Mouse (Mus musculus): ENCODE measurements around the gene Tspan4. TPM values are rescaled to one million over a fixed set of nuclear protein-coding genes. Genes with fewer than 3 reads are reported as not detected.

The Tspan4 gene
- polyA plus RNA-seq, 1 experiment from 2014 or later, result 35.8 TPM

- Histone ChIP-seq H3K9me3 (ENCODE audit: control insufficient read depth, low read length) (no peaks in the 10 kb centered on the region), H3K27ac (ENCODE audit: low read depth, low read length) (no peak overlapping the region), H3K27me3 (ENCODE audit: control insufficient read depth, insufficient read depth, low read length) (no peaks in the 10 kb centered on the region), H3K9ac (ENCODE audit: low read length) (no peak overlapping the region), H3K4me1 (ENCODE audit: control insufficient read depth, insufficient read depth, low read length) (no peaks in the 10 kb centered on the region), H3K4me2 (ENCODE audit: low read depth) (no peak overlapping the region), H3K4me3 (ENCODE audit: low read depth, low read length) (no peak overlapping the region), H3K36me3 (ENCODE audit: control insufficient read depth, insufficient read depth, low read length) (no peaks in the 10 kb centered on the region)
- 93% methylated on average over 4 of the region's 4 CpGs for WGBS
- DNase-seq (ENCODE audit: low spot score), result no peak
- ATAC-seq (ENCODE audit: insufficient read depth, low FRiP score, low TSS enrichment), result peak; percentile 35; the same call in 1 of the 2 replicates
Observed at GRCm38 (mm10) chr7:141525580-141525925, 50.5 kb downstream of the Tspan4 start.

GRCm38 (mm10) chr7:141535570-141535969 is 60.5 kb downstream of the Tspan4 start:
- no peak overlapping the region for H3K9ac ChIP-seq (ENCODE audit: low read length)
- peaks cover 14% of the 10 kb centered on the region for H3K4me1 ChIP-seq (ENCODE audit: control insufficient read depth, insufficient read depth, low read length)
- no peaks in the 10 kb centered on the region for H3K9me3 ChIP-seq (ENCODE audit: control insufficient read depth, low read length)
- H3K27ac ChIP-seq (ENCODE audit: low read depth, low read length), result no peak overlapping the region
- H3K27me3 ChIP-seq (ENCODE audit: control insufficient read depth, insufficient read depth, low read length), result no peaks in the 10 kb centered on the region
- H3K4me3 ChIP-seq (ENCODE audit: low read depth, low read length), result no peak overlapping the region
- H3K4me2 ChIP-seq (ENCODE audit: low read depth), result no peak overlapping the region
- no peak for ATAC-seq (ENCODE audit: insufficient read depth, low FRiP score, low TSS enrichment)
- DNase-seq (ENCODE audit: low spot score), result no peak
- WGBS, result 75% methylated on average over 1 of the region's 1 CpGs
- no peaks in the 10 kb centered on the region for H3K36me3 ChIP-seq (ENCODE audit: control insufficient read depth, insufficient read depth, low read length)

GRCm38 (mm10) chr7:141538852-141539555 is 64.0 kb downstream of the Tspan4 start:
- 22% methylated on average over 18 of the region's 18 CpGs for WGBS
- no peak overlapping the region for H3K27ac ChIP-seq (ENCODE audit: low read depth, low read length)
- H3K9me3 ChIP-seq (ENCODE audit: control insufficient read depth, low read length), result no peaks in the 10 kb centered on the region
- H3K27me3 ChIP-seq (ENCODE audit: control insufficient read depth, insufficient read depth, low read length), result no peaks in the 10 kb centered on the region
- no peak for DNase-seq (ENCODE audit: low spot score)
- H3K36me3 ChIP-seq (ENCODE audit: control insufficient read depth, insufficient read depth, low read length), result no peaks in the 10 kb centered on the region
- H3K4me2 ChIP-seq (ENCODE audit: low read depth), result peak overlapping the region; percentile 56
- H3K4me1 ChIP-seq (ENCODE audit: control insufficient read depth, insufficient read depth, low read length), result peaks cover 15% of the 10 kb centered on the region
- ATAC-seq (ENCODE audit: insufficient read depth, low FRiP score, low TSS enrichment), result no peak
- peak overlapping the region; percentile 54 for H3K4me3 ChIP-seq (ENCODE audit: low read depth, low read length)
- H3K9ac ChIP-seq (ENCODE audit: low read length), result peak overlapping the region; percentile 67

GRCm38 (mm10) chr7:141539556-141540311 is 64.7 kb downstream of the Tspan4 start, which contains the start of gene Chid1:
Chid1 (minus strand) TSS chr7:141539857.
- H3K4me3 ChIP-seq (ENCODE audit: low read depth, low read length), result peak within 1 kb of the TSS; percentile 54
- H3K9ac ChIP-seq (ENCODE audit: low read length), result peak within 1 kb of the TSS; percentile 67
- H3K27me3 ChIP-seq (ENCODE audit: control insufficient read depth, insufficient read depth, low read length), result no peaks in the 10 kb centered on the region
- H3K36me3 ChIP-seq (ENCODE audit: control insufficient read depth, insufficient read depth, low read length), result no peaks in the 10 kb centered on the region
- peak; percentile 94 for ATAC-seq (ENCODE audit: insufficient read depth, low FRiP score, low TSS enrichment)
- 2% methylated on average over 46 of the region's 46 CpGs for WGBS
- peaks cover 15% of the 10 kb centered on the region for H3K4me1 ChIP-seq (ENCODE audit: control insufficient read depth, insufficient read depth, low read length)
- peak within 1 kb of the TSS; percentile 56 for H3K4me2 ChIP-seq (ENCODE audit: low read depth)
- no peaks in the 10 kb centered on the region for H3K9me3 ChIP-seq (ENCODE audit: control insufficient read depth, low read length)
- DNase-seq (ENCODE audit: low spot score), result peak; percentile 100
- no peak within 1 kb of the TSS for H3K27ac ChIP-seq (ENCODE audit: low read depth, low read length)

- WGBS, result 64% methylated on average over 13 of the region's 13 CpGs
- H3K27ac ChIP-seq (ENCODE audit: low read depth, low read length), result no peak overlapping the region
Observed at GRCm38 (mm10) chr7:141540312-141541081, 65.5 kb downstream of the Tspan4 start.

GRCm38 (mm10) chr7:141541681-141542080 is 66.6 kb downstream of the Tspan4 start:
- 84% methylated on average over 4 of the region's 4 CpGs for WGBS

More at GRCm38 (mm10) chr7:141540312-141541081, 65.5 kb downstream of the Tspan4 start:
- Histone ChIP-seq H3K4me3 (ENCODE audit: low read depth, low read length) (peak overlapping the region; percentile 54), H3K27me3 (ENCODE audit: control insufficient read depth, insufficient read depth, low read length) (no peaks in the 10 kb centered on the region), H3K9me3 (ENCODE audit: control insufficient read depth, low read length) (no peaks in the 10 kb centered on the region), H3K4me1 (ENCODE audit: control insufficient read depth, insufficient read depth, low read length) (peaks cover 15% of the 10 kb centered on the region), H3K4me2 (ENCODE audit: low read depth) (peak overlapping the region; percentile 56), H3K36me3 (ENCODE audit: control insufficient read depth, insufficient read depth, low read length) (no peaks in the 10 kb centered on the region), H3K9ac (ENCODE audit: low read length) (peak overlapping the region; percentile 48; the same call in 1 of the 2 replicates)
- ATAC-seq (ENCODE audit: insufficient read depth, low FRiP score, low TSS enrichment) (peak; percentile 42), DNase-seq (ENCODE audit: low spot score) (no peak)

GRCm38 (mm10) chr7:141542588-141542987 is 67.5 kb downstream of the Tspan4 start:
- no peak overlapping the region for H3K27ac ChIP-seq (ENCODE audit: low read depth, low read length)
- WGBS, result 83% methylated on average over 2 of the region's 2 CpGs
- H3K4me2 ChIP-seq (ENCODE audit: low read depth), result no peak overlapping the region
- H3K36me3 ChIP-seq (ENCODE audit: control insufficient read depth, insufficient read depth, low read length), result no peaks in the 10 kb centered on the region
- H3K9me3 ChIP-seq (ENCODE audit: control insufficient read depth, low read length), result no peaks in the 10 kb centered on the region
- H3K27me3 ChIP-seq (ENCODE audit: control insufficient read depth, insufficient read depth, low read length), result no peaks in the 10 kb centered on the region
- DNase-seq (ENCODE audit: low spot score) (no peak), ATAC-seq (ENCODE audit: insufficient read depth, low FRiP score, low TSS enrichment) (no peak)
- H3K4me1 ChIP-seq (ENCODE audit: control insufficient read depth, insufficient read depth, low read length), result peaks cover 15% of the 10 kb centered on the region
- H3K4me3 ChIP-seq (ENCODE audit: low read depth, low read length), result no peak overlapping the region
- H3K9ac ChIP-seq (ENCODE audit: low read length), result no peak overlapping the region

More at GRCm38 (mm10) chr7:141541681-141542080, 66.6 kb downstream of the Tspan4 start:
- DNase-seq (ENCODE audit: low spot score) (no peak), ATAC-seq (ENCODE audit: insufficient read depth, low FRiP score, low TSS enrichment) (no peak)
- Histone ChIP-seq H3K27ac (ENCODE audit: low read depth, low read length) (no peak overlapping the region), H3K36me3 (ENCODE audit: control insufficient read depth, insufficient read depth, low read length) (no peaks in the 10 kb centered on the region), H3K4me1 (ENCODE audit: control insufficient read depth, insufficient read depth, low read length) (peaks cover 15% of the 10 kb centered on the region), H3K27me3 (ENCODE audit: control insufficient read depth, insufficient read depth, low read length) (no peaks in the 10 kb centered on the region), H3K4me2 (ENCODE audit: low read depth) (no peak overlapping the region), H3K9ac (ENCODE audit: low read length) (no peak overlapping the region), H3K9me3 (ENCODE audit: control insufficient read depth, low read length) (no peaks in the 10 kb centered on the region), H3K4me3 (ENCODE audit: low read depth, low read length) (no peak overlapping the region)
